Mouse (Mus musculus) small intestine, adult 2 months (tissue): ENCODE measurements around the gene Gnl3l.

Experiments used
- CTCF ChIP-seq: fragments of 200-500 bp; IDR thresholded peaks from 2 replicates; pipeline ENCODE4 v1.5.1; 2012; ENCODE audit warnings: low read depth, mild to moderate bottlenecking, control low read depth, inconsistent platforms, low read length, moderate library complexity, mixed read lengths; ENCODE audit not compliant: insufficient replicate concordance, insufficient read length; ENCODE audit errors: extremely low read depth
- POLR2A ChIP-seq: fragments of 200-500 bp; IDR thresholded peaks from 2 replicates; pipeline ENCODE4 v1.6.1; 2012; ENCODE audit warnings: low read depth, mild to moderate bottlenecking, control low read depth, inconsistent platforms, low read length, moderate library complexity

DNA sequence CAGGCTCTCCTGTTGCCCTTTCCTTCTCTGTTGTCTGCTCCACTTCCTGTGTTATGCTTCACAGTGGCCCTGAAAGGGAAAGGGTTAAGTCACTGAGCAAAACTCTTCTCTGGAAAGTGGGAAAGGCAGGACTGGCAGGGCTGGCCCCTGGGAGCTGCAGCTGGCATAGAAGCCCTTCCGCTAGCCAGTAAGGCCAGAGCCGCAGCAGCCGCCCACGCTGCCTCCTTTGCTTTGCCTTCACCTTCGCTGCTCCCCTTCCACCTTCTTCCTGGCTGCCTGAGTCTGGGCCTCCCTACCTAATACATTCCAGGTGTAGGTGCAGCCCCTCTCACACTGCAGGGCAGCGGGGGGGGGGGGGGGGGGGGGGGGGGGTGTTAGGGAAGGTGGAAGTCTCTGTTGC, 37.4 kb upstream of the Gnl3l start:
- TF ChIP-seq POLR2A (no peak), CTCF (no peak)
